Mouse (Mus musculus) adipose tissue, adult 10 weeks (tissue): ENCODE results near the gene Gm10803. TPM values are rescaled to one million over a fixed set of nuclear protein-coding genes. Genes with fewer than 3 reads are reported as not detected.

Source experiments
- polyA plus RNA-seq: library from polyadenylated mRNA; stranded (reverse); fragments of 350-450 nt; fragmentation: Illumina TruSeq; extraction: RNeasy Lipid Tissue Mini Kit (QIAGEN cat#74804); gene quantifications from one replicate; pipeline ENCODE4 v1.2.3, GENCODE M21; 2014; ENCODE audit warnings: low read depth, low replicate concordance

The Gm10803 gene
- polyA plus RNA-seq = not detected

GRCm38 (mm10) chr2:93560268-93560667 lies at the start of gene Gm10803:
Gm10803 (plus strand) TSS chr2:93560568.

Other genes starting within 250 kb of the Gm10803 start
- 11.7 TPM for gene Tspan18, start 226.1 kb upstream of the Gm10803 start, polyA plus RNA-seq
- 126 TPM for gene Cd82, start 97.4 kb upstream of the Gm10803 start, polyA plus RNA-seq
- gene Alx4, start 81.8 kb downstream of the Gm10803 start, polyA plus RNA-seq = 0.32 TPM